ENCODE assay signal across 30 mouse cellular contexts in genomic region chr3:95287541-95287940, GRCm38 (mm10). TPM values are rescaled to one million over a fixed set of nuclear protein-coding genes. Genes with fewer than 3 reads are reported as not detected.
DNase-seq lines count a peak whose midpoint lies in the region; ATAC-seq and TF ChIP-seq lines count a peak whose summit lies in the region.
"Had no signal": no experiment of that assay in that cellular context is flagged by ENCODE, and none has a peak within 500 bp of the region (broad histone marks: within the 10 kb centered on the region; RNA-seq: fewer than 3 reads in every experiment).

No protein-coding gene starts in this region.

- peaks cover 25% of the 10 kb centered on the region for H3K36me3 ChIP-seq in kidney, embryonic 14.5 days (ENCODE audit: control insufficient read depth, insufficient read depth, low read length)
- H3K36me3 ChIP-seq in kidney, embryonic 15.5 days: peaks cover 47% of the 10 kb centered on the region
- peaks cover 35% of the 10 kb centered on the region for H3K36me3 ChIP-seq in liver, postnatal 0 days (replicated peaks; ENCODE audit: insufficient read depth, low read length)
- H3K36me3 ChIP-seq in liver, embryonic 12.5 days: peaks cover 40% of the 10 kb centered on the region
- peaks cover 14 to 35% of the 10 kb centered on the region in 2 experiments for H3K36me3 ChIP-seq in MEL (ENCODE audit: control insufficient read depth in 1 of 2, insufficient read depth in 2 of 2, low read length in 2 of 2)
- peaks cover 55% of the 10 kb centered on the region for H3K36me3 ChIP-seq in hindbrain, embryonic 10.5 days

- no peaks in the 10 kb centered on the region for H3K9me3 ChIP-seq in kidney, embryonic 14.5 days (ENCODE audit: control insufficient read depth, low read length)
- no peaks in the 10 kb centered on the region for H3K9me3 ChIP-seq in kidney, embryonic 15.5 days (replicated peaks)
- no peaks in the 10 kb centered on the region for H3K9me3 ChIP-seq in liver, postnatal 0 days (ENCODE audit: low read length)
- H3K9me3 ChIP-seq in liver, embryonic 12.5 days (replicated peaks): no peaks in the 10 kb centered on the region
- no peaks in the 10 kb centered on the region for H3K9me3 ChIP-seq in MEL (replicated peaks; ENCODE audit: insufficient read depth, low read length)
- H3K9me3 ChIP-seq in hindbrain, embryonic 10.5 days: no peaks in the 10 kb centered on the region
- H3K9me3 ChIP-seq: embryonic facial prominence, embryonic 12.5 days; embryonic facial prominence, embryonic 15.5 days; hindbrain, embryonic 13.5 days had no signal

- TF ChIP-seq POLR2A in MEL (IDR thresholded peaks at IDR 0.05; ENCODE audit: control insufficient read depth in 1 of 2, insufficient read depth in 1 of 2, low read depth in 1 of 2, low read length in 2 of 2, poor library complexity in 1 of 2): no peak

- no peak overlapping the region for H3K4me3 ChIP-seq in kidney, embryonic 14.5 days (ENCODE audit: low read length)
- no peak overlapping the region for H3K4me3 ChIP-seq in kidney, embryonic 15.5 days (replicated peaks)
- H3K4me3 ChIP-seq in liver, postnatal 0 days (ENCODE audit: low read depth, low read length): no peak overlapping the region
- no peak overlapping the region for H3K4me3 ChIP-seq in liver, embryonic 12.5 days
- 0 out of 4 replicates have a peak overlapping the region, but pooled peaks of 1 of the 2 experiments have one; percentile 49 for H3K4me3 ChIP-seq in MEL (ENCODE audit: control insufficient read depth in 1 of 2, insufficient read depth in 1 of 2, low read depth in 2 of 2, low read length in 2 of 2)
- no peak overlapping the region for H3K4me3 ChIP-seq in hindbrain, embryonic 10.5 days
- H3K4me3 ChIP-seq: embryonic facial prominence, embryonic 12.5 days; embryonic facial prominence, embryonic 15.5 days; gastrocnemius, adult 2 months; hindbrain, embryonic 13.5 days had no signal

- ATAC-seq in kidney, embryonic 14.5 days (ENCODE audit: low FRiP score, low TSS enrichment): no peak
- no peak for ATAC-seq in kidney, embryonic 15.5 days (replicated peaks; ENCODE audit: low FRiP score)
- ATAC-seq in liver, postnatal 0 days: no peak
- ATAC-seq in liver, embryonic 12.5 days: no peak
- ATAC-seq: forebrain, embryonic 14.5 days; forebrain, postnatal 0 days; Patski had no signal

- no peak overlapping the region for H3K9ac ChIP-seq in kidney, embryonic 14.5 days (ENCODE audit: low read depth, low read length)
- no peak overlapping the region for H3K9ac ChIP-seq in kidney, embryonic 15.5 days
- 0 out of 2 replicates have a peak overlapping the region, but pooled peaks have one; percentile 19 for H3K9ac ChIP-seq in liver, postnatal 0 days (replicated peaks)
- H3K9ac ChIP-seq in liver, embryonic 12.5 days: no peak overlapping the region
- peak overlapping the region; percentile 70 for H3K9ac ChIP-seq in MEL (ENCODE audit: control insufficient read depth, low read depth, low read length, poor library complexity, severe bottlenecking)
- H3K9ac ChIP-seq: embryonic facial prominence, embryonic 12.5 days; embryonic facial prominence, embryonic 15.5 days; forebrain, postnatal 0 days; hindbrain, embryonic 13.5 days had no signal

- TF ChIP-seq CTCF in liver, postnatal 0 days (IDR thresholded peaks at IDR 0.05; ENCODE audit: low read depth): no peak
- TF ChIP-seq CTCF in MEL (IDR thresholded peaks at IDR 0.05 in 2 of 3, conservative IDR thresholded peaks at IDR 0.05 in 1 of 3; ENCODE audit: control insufficient read depth in 1 of 3, insufficient read depth in 1 of 3, low read depth in 2 of 3, low read length in 3 of 3, poor library complexity in 1 of 3, severe bottlenecking in 1 of 3): no peak

- H3K27me3 ChIP-seq in kidney, embryonic 14.5 days (ENCODE audit: control insufficient read depth, insufficient read depth, low read length): no peaks in the 10 kb centered on the region
- no peaks in the 10 kb centered on the region for H3K27me3 ChIP-seq in kidney, embryonic 15.5 days
- no peaks in the 10 kb centered on the region for H3K27me3 ChIP-seq in liver, postnatal 0 days (ENCODE audit: insufficient read depth, low read length)
- no peaks in the 10 kb centered on the region for H3K27me3 ChIP-seq in liver, embryonic 12.5 days (replicated peaks)
- no peaks in the 10 kb centered on the region for H3K27me3 ChIP-seq in MEL (ENCODE audit: control insufficient read depth in 1 of 2, insufficient read depth in 2 of 2, low read length in 2 of 2)
- H3K27me3 ChIP-seq in hindbrain, embryonic 10.5 days (ENCODE audit: insufficient read depth, poor library complexity, severe bottlenecking): no peaks in the 10 kb centered on the region
- H3K27me3 ChIP-seq: embryonic facial prominence, embryonic 12.5 days; embryonic facial prominence, embryonic 15.5 days; hindbrain, embryonic 13.5 days; Patski had no signal

- peaks cover 10% of the 10 kb centered on the region; the same call in 1 of the 2 replicates for H3K4me1 ChIP-seq in kidney, embryonic 14.5 days (ENCODE audit: control insufficient read depth, insufficient read depth, low read length)
- peaks cover 34% of the 10 kb centered on the region for H3K4me1 ChIP-seq in kidney, embryonic 15.5 days
- peaks cover 23% of the 10 kb centered on the region for H3K4me1 ChIP-seq in liver, postnatal 0 days (ENCODE audit: insufficient read depth)
- peaks cover 32% of the 10 kb centered on the region for H3K4me1 ChIP-seq in liver, embryonic 12.5 days
- peaks cover 15 to 35% of the 10 kb centered on the region in 2 experiments for H3K4me1 ChIP-seq in MEL (ENCODE audit: control insufficient read depth in 1 of 2, insufficient read depth in 2 of 2, low read length in 2 of 2)
- H3K4me1 ChIP-seq in hindbrain, embryonic 10.5 days (replicated peaks): peaks cover 16% of the 10 kb centered on the region

- peak; percentile 37 for DNase-seq in kidney, adult 18-20 months
- peak; percentile 47 for DNase-seq in kidney, postnatal 14 days
- DNase-seq in liver, postnatal 0 days: no peak
- DNase-seq in MEL (ENCODE audit: low read depth, low spot score): no peak
- DNase-seq in hindbrain, embryonic 10.5 days (ENCODE audit: low spot score): no peak
- DNase-seq: adrenal gland, postnatal 10 days; adrenal gland, postnatal 36 days; cerebellum, adult 11 months; cerebellum, adult 9-11 months; cerebellum, postnatal 25 days; forebrain, postnatal 0 days; gastrocnemius, adult 2 months; gastrocnemius, postnatal 14 days; heart, adult 11 months had no signal

- TF ChIP-seq EP300 in liver, postnatal 0 days (IDR thresholded peaks at IDR 0.05; ENCODE audit: low read depth): no peak
- no peak for TF ChIP-seq EP300 in MEL (IDR thresholded peaks at IDR 0.05; ENCODE audit: low read depth in 1 of 2, low read length in 2 of 2)

- no peak overlapping the region for H3K4me2 ChIP-seq in kidney, embryonic 14.5 days (replicated peaks; ENCODE audit: low read depth, low read length)
- H3K4me2 ChIP-seq in kidney, embryonic 15.5 days: no peak overlapping the region
- no peak overlapping the region for H3K4me2 ChIP-seq in liver, postnatal 0 days (ENCODE audit: low read depth, low read length)
- H3K4me2 ChIP-seq in liver, embryonic 12.5 days: no peak overlapping the region
- H3K4me2 ChIP-seq: embryonic facial prominence, embryonic 12.5 days; embryonic facial prominence, embryonic 15.5 days; heart, embryonic 11.5 days; hindbrain, embryonic 13.5 days had no signal

- TF ChIP-seq RAD21 in MEL (IDR thresholded peaks at IDR 0.05; ENCODE audit: low read depth, low read length): no peak

- WGBS in kidney, embryonic 14.5 days: 84% methylated on average over 3 of the region's 3 CpGs
- 90% methylated on average over 3 of the region's 3 CpGs for WGBS in kidney, embryonic 15.5 days
- 95% methylated on average over 3 of the region's 3 CpGs for WGBS in liver, postnatal 0 days (ENCODE audit: insufficient replicate concordance)
- WGBS in liver, embryonic 12.5 days (ENCODE audit: insufficient replicate concordance): 72% methylated on average over 3 of the region's 3 CpGs
- WGBS in hindbrain, embryonic 10.5 days: 91% methylated on average over 3 of the region's 3 CpGs

- H3K27ac ChIP-seq in kidney, embryonic 14.5 days (ENCODE audit: low read depth, low read length): no peak overlapping the region
- H3K27ac ChIP-seq in kidney, embryonic 15.5 days: no peak overlapping the region
- H3K27ac ChIP-seq in liver, postnatal 0 days (ENCODE audit: low read depth): no peak overlapping the region
- H3K27ac ChIP-seq in liver, embryonic 12.5 days: no peak overlapping the region
- no peak overlapping the region for H3K27ac ChIP-seq in MEL (ENCODE audit: control insufficient read depth, low read depth, low read length)
- no peak overlapping the region for H3K27ac ChIP-seq in hindbrain, embryonic 10.5 days
- H3K27ac ChIP-seq: embryonic facial prominence, embryonic 12.5 days; embryonic facial prominence, embryonic 15.5 days; hindbrain, embryonic 13.5 days had no signal

- H3K79me2 ChIP-seq in MEL (ENCODE audit: control insufficient read depth, insufficient read depth, low read length, poor library complexity): peaks cover 37% of the 10 kb centered on the region

RNA-seq across cellular contexts. Expression of gene Prune1, which starts 5.7 kb away (rescaled TPM):
- 15.4 and 22.1 TPM in 2 replicates for polyA plus RNA-seq in kidney, embryonic 14.5 days (2014; fragmentation: Nextera tagmentation; extraction: Ambion mirVana)
- 21.6 and 22.5 TPM in 2 replicates for polyA plus RNA-seq in kidney, embryonic 15.5 days (2015; fragmentation: Nextera tagmentation; extraction: Ambion mirVana)
- polyA plus RNA-seq in liver, postnatal 0 days (2015; fragmentation: Nextera tagmentation; extraction: Ambion mirVana): 10.6 and 10.7 TPM in 2 replicates
- polyA plus RNA-seq in liver, embryonic 12.5 days (2016; fragmentation: Nextera tagmentation; extraction: Ambion mirVana): 11.8 and 12.1 TPM in 2 replicates
- 28.5 and 32.4 TPM in 2 replicates for total RNA-seq in MEL (2012; rRNA removed)
- polyA plus RNA-seq in MEL (2012; ENCODE audit: insufficient read depth in 1 of 2, insufficient read length in 2 of 2, low read depth in 1 of 2, low replicate concordance in 2 of 2, missing spikeins in 1 of 2): 10 to 100 TPM in 1 of 2 experiments, not detected in 1; 51.8 TPM
- 28.2 and 28.6 TPM in 2 replicates for polyA plus RNA-seq in hindbrain, embryonic 10.5 days (2016; fragmentation: Nextera tagmentation; extraction: Ambion mirVana)

RNA-seq across cellular contexts. Expression of gene Mindy1, which starts 6.4 kb away (rescaled TPM):
- polyA plus RNA-seq in kidney, embryonic 14.5 days (2014; fragmentation: Nextera tagmentation; extraction: Ambion mirVana): 33.0 and 40.9 TPM in 2 replicates
- polyA plus RNA-seq in kidney, embryonic 15.5 days (2015; fragmentation: Nextera tagmentation; extraction: Ambion mirVana): 39.2 and 46.2 TPM in 2 replicates
- 41.4 and 42.8 TPM in 2 replicates for polyA plus RNA-seq in liver, postnatal 0 days (2015; fragmentation: Nextera tagmentation; extraction: Ambion mirVana)
- 18.8 and 22.5 TPM in 2 replicates for polyA plus RNA-seq in liver, embryonic 12.5 days (2016; fragmentation: Nextera tagmentation; extraction: Ambion mirVana)
- 203 and 265 TPM in 2 replicates for total RNA-seq in MEL (2012; rRNA removed)
- 100 to 1,000 TPM in 1 of 2 experiments, not detected in 1; 234 TPM for polyA plus RNA-seq in MEL (2012; ENCODE audit: insufficient read depth in 1 of 2, insufficient read length in 2 of 2, low read depth in 1 of 2, low replicate concordance in 2 of 2, missing spikeins in 1 of 2)
- 33.9 and 44.1 TPM in 2 replicates for polyA plus RNA-seq in hindbrain, embryonic 10.5 days (2016; fragmentation: Nextera tagmentation; extraction: Ambion mirVana)

RNA-seq across cellular contexts. Expression of gene Anxa9, which starts 19.4 kb away (rescaled TPM):
- polyA plus RNA-seq in kidney, embryonic 14.5 days (2014; fragmentation: Nextera tagmentation; extraction: Ambion mirVana): 3.7 and 4.3 TPM in 2 replicates
- 6.2 and 6.5 TPM in 2 replicates for polyA plus RNA-seq in kidney, embryonic 15.5 days (2015; fragmentation: Nextera tagmentation; extraction: Ambion mirVana)
- polyA plus RNA-seq in liver, postnatal 0 days (2015; fragmentation: Nextera tagmentation; extraction: Ambion mirVana): 1.2 TPM in 2 replicates
- polyA plus RNA-seq in liver, embryonic 12.5 days (2016; fragmentation: Nextera tagmentation; extraction: Ambion mirVana): 3.1 and 4.6 TPM in 2 replicates
- total RNA-seq in MEL (2012; rRNA removed): 7.7 and 7.8 TPM in 2 replicates
- 10 to 100 TPM in 1 of 2 experiments, not detected in 1; 33.9 TPM for polyA plus RNA-seq in MEL (2012; ENCODE audit: insufficient read depth in 1 of 2, insufficient read length in 2 of 2, low read depth in 1 of 2, low replicate concordance in 2 of 2, missing spikeins in 1 of 2)
- 2.0 and 2.1 TPM in 2 replicates for polyA plus RNA-seq in hindbrain, embryonic 10.5 days (2016; fragmentation: Nextera tagmentation; extraction: Ambion mirVana)
- total RNA-seq: gastrocnemius, adult 2 months had no signal

RNA-seq across cellular contexts. Expression of gene Cers2, which starts 27.1 kb away (rescaled TPM):
- 103 and 154 TPM in 2 replicates for polyA plus RNA-seq in kidney, embryonic 14.5 days (2014; fragmentation: Nextera tagmentation; extraction: Ambion mirVana)
- polyA plus RNA-seq in kidney, embryonic 15.5 days (2015; fragmentation: Nextera tagmentation; extraction: Ambion mirVana): 169 and 181 TPM in 2 replicates
- 124 and 125 TPM in 2 replicates for polyA plus RNA-seq in liver, postnatal 0 days (2015; fragmentation: Nextera tagmentation; extraction: Ambion mirVana)
- 134 and 135 TPM in 2 replicates for polyA plus RNA-seq in liver, embryonic 12.5 days (2016; fragmentation: Nextera tagmentation; extraction: Ambion mirVana)
- total RNA-seq in MEL (2012; rRNA removed): 240 and 307 TPM in 2 replicates
- polyA plus RNA-seq in MEL (2012; ENCODE audit: insufficient read depth in 1 of 2, insufficient read length in 2 of 2, low read depth in 1 of 2, low replicate concordance in 2 of 2, missing spikeins in 1 of 2): 100 to 1,000 TPM; 134 to 357 TPM
- 116 and 123 TPM in 2 replicates for polyA plus RNA-seq in hindbrain, embryonic 10.5 days (2016; fragmentation: Nextera tagmentation; extraction: Ambion mirVana)

RNA-seq across cellular contexts. Expression of gene Bnipl, which starts 36.5 kb away (rescaled TPM):
- 2.1 and 2.4 TPM in 2 replicates for polyA plus RNA-seq in kidney, embryonic 14.5 days (2014; fragmentation: Nextera tagmentation; extraction: Ambion mirVana)
- 1.2 and 1.4 TPM in 2 replicates for polyA plus RNA-seq in kidney, embryonic 15.5 days (2015; fragmentation: Nextera tagmentation; extraction: Ambion mirVana)
- not detected in 2 replicates for polyA plus RNA-seq in liver, postnatal 0 days (2015; fragmentation: Nextera tagmentation; extraction: Ambion mirVana)
- not detected in 2 replicates for polyA plus RNA-seq in liver, embryonic 12.5 days (2016; fragmentation: Nextera tagmentation; extraction: Ambion mirVana)
- total RNA-seq in MEL (2012; rRNA removed): 0.19 and 0.20 TPM in 2 replicates
- polyA plus RNA-seq in MEL (2012; ENCODE audit: insufficient read depth in 1 of 2, insufficient read length in 2 of 2, low read depth in 1 of 2, low replicate concordance in 2 of 2, missing spikeins in 1 of 2): under 1 TPM in 1 of 2 experiments, not detected in 1; 0.43 TPM
- 0.60 and 0.63 TPM in 2 replicates for polyA plus RNA-seq in hindbrain, embryonic 10.5 days (2016; fragmentation: Nextera tagmentation; extraction: Ambion mirVana)
- total RNA-seq: adrenal gland, adult 18-20 months; common myeloid progenitor, adult 5-6 weeks; gastrocnemius, postnatal 14 days; heart, adult 8-10 months; heart, postnatal 25 days; hematopoietic stem cell, adult 5-6 weeks had no signal
- polyA plus RNA-seq: forebrain, embryonic 14.5 days; forebrain, postnatal 0 days; heart, embryonic 11.5 days; heart, embryonic 14.5 days; heart, postnatal 0 days had no signal

Comparison
In these comparisons a context has a peak if more than half of its experiments do, and no peak if none do; other contexts are left out.
1. H3K9ac ChIP-seq: peak in liver, postnatal 0 days (single experiment) and MEL (single experiment); none in kidney, embryonic 14.5 days (single experiment), kidney, embryonic 15.5 days (single experiment) and liver, embryonic 12.5 days (single experiment).
2. DNase-seq: peak in kidney, adult 18-20 months (single experiment) and kidney, postnatal 14 days (single experiment); none in liver, postnatal 0 days (single experiment), MEL (single experiment) and hindbrain, embryonic 10.5 days (single experiment).